Mouse (Mus musculus) liver, adult 10 weeks (tissue): ENCODE measurements around the gene Lag3. TPM values are rescaled to one million over a fixed set of nuclear protein-coding genes. Genes with fewer than 3 reads are reported as not detected.

Experiments
- polyA plus RNA-seq: library from polyadenylated mRNA; stranded (reverse); fragments of 350-450 nt; fragmentation: Illumina TruSeq; extraction: RNeasy Lipid Tissue Mini Kit (QIAGEN cat#74804); gene quantifications from one replicate; pipeline ENCODE4 v1.2.3, GENCODE M21; 2014; ENCODE audit warnings: low read depth, low replicate concordance

The Lag3 gene
- not detected for polyA plus RNA-seq

GRCm38 (mm10) chr6:124911533-124912218 is at the start of gene Lag3:
TSS of gene Lag3 (minus strand) at chr6:124911705.

GRCm38 (mm10) chr6:124930754-124931524 is 19.4 kb upstream of the Lag3 start, which contains the start of gene Mlf2:
TSS of gene Mlf2 (plus strand) at chr6:124931386.

DNA sequence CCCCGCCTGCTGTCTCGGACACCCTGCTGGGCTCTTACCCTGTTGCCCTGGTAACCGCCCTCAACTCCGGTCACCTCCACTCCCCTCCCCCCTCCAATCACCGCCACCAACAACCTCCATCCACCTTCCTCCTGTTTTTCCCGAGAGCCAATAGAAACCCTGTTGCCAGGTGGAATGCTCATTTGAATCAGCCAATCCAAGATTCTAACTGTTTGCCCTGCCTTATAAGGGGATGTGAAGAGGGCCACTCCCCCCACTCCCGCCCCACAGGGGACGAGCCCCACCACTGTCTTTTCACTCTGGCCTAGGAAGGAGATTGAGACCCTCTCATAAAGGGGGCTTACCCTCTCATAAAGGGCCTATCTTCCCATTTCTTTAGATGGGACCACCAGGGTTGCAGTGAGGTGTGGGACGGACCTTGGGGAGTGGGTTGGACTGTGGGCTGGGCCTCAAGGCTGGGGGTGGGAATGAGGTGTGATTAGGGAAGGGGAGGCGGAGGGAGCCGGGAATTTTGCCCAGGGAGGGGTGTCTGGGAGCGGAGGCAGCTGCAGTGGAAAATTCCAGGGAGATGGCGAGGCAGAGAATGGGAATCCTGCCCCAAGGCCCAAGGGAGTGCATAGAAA is 8.3 kb upstream of the Lag3 start, which contains the start of gene Ptms:
Ptms (minus strand) TSS at position 409 of the 623 bp plus-strand sequence.

GRCm38 (mm10) chr6:124887986-124888385 is 23.5 kb downstream of the Lag3 start, which contains the start of gene Cd4:
TSS of gene Cd4 (minus strand) at chr6:124888221.

DNA sequence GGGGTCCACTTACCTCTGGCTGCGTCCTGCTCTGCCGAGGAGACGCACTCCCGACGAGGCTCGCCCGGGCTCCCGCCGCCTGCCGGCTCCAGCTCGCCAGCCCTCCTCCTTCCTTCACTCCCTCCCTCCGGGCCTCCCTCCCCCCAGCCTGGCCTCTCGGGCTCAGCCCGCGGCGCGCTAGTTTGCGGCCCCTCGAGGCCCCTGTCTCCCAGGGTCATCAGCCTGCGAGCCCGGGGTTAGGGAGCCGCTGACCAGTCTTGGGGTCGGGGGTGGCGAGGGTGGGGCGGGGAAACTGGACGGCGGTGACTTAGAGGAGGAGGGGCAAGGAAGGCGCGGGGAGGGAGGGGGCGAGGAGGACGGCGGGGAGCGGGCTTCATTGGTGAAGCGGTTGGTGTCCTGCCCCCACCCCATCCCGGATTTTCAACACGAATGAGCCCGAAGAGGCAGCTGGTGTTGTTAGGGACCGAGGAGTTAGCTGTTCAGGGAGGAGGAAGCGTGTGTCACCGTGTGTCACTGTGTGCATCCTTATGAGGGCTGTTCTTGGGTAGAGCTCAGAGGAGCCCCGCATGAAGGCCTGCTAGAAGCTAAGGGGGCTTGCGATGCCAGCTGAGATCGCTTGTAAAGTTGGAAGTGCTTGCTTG is 47.7 kb downstream of the Lag3 start, which contains the start of gene Gpr162:
Gpr162 (minus strand) TSS at position 326 of the 641 bp plus-strand sequence.

GRCm38 (mm10) chr6:124856916-124857839 is 54.3 kb downstream of the Lag3 start, which contains the start of gene P3h3:
TSS of gene P3h3 (minus strand) at chr6:124857752.

Other genes starting within 250 kb of the Lag3 start
- 44.0 TPM for gene Lpcat3, start 248.7 kb downstream of the Lag3 start, polyA plus RNA-seq
- gene Emg1, start 199.5 kb downstream of the Lag3 start, polyA plus RNA-seq = 22.3 TPM
- gene Phb2, start 199.4 kb downstream of the Lag3 start, polyA plus RNA-seq = 46.9 TPM
- 3.8 TPM for gene Ptpn6, start 173.0 kb downstream of the Lag3 start, polyA plus RNA-seq
- gene Grcc10, start 170.3 kb downstream of the Lag3 start, polyA plus RNA-seq = 7.5 TPM
- not detected for gene Gm45234, start 155.7 kb downstream of the Lag3 start, polyA plus RNA-seq
- 0.56 TPM for gene Atn1, start 155.2 kb downstream of the Lag3 start, polyA plus RNA-seq
- not detected for gene Eno2, start 142.0 kb downstream of the Lag3 start, polyA plus RNA-seq
- gene Lrrc23, start 132.0 kb downstream of the Lag3 start, polyA plus RNA-seq = not detected
- gene Spsb2, start 103.0 kb downstream of the Lag3 start, polyA plus RNA-seq = not detected
- 50.1 TPM for gene Tpi1, start 97.4 kb downstream of the Lag3 start, polyA plus RNA-seq
- 12.3 TPM for gene Usp5, start 82.2 kb downstream of the Lag3 start, polyA plus RNA-seq
- 0.90 TPM for gene Cdca3, start 82.2 kb downstream of the Lag3 start, polyA plus RNA-seq
- not detected for gene Gnb3, start 71.4 kb downstream of the Lag3 start, polyA plus RNA-seq
- gene P3h3, start 54.0 kb downstream of the Lag3 start, polyA plus RNA-seq = not detected
- gene Gpr162, start 47.7 kb downstream of the Lag3 start, polyA plus RNA-seq = not detected
- gene Cd4, start 23.5 kb downstream of the Lag3 start, polyA plus RNA-seq = 0.16 TPM
- 344 TPM for gene Ptms, start 8.4 kb upstream of the Lag3 start, polyA plus RNA-seq
- gene Mlf2, start 19.7 kb upstream of the Lag3 start, polyA plus RNA-seq = 16.7 TPM
- 16.8 TPM for gene Cops7a, start 53.8 kb upstream of the Lag3 start, polyA plus RNA-seq
- not detected for gene Pianp, start 85.0 kb upstream of the Lag3 start, polyA plus RNA-seq
- gene Zfp384, start 97.4 kb upstream of the Lag3 start, polyA plus RNA-seq = 11.4 TPM
- gene Ing4, start 128.1 kb upstream of the Lag3 start, polyA plus RNA-seq = 11.2 TPM
- 0.90 TPM for gene Acrbp, start 138.0 kb upstream of the Lag3 start, polyA plus RNA-seq
- gene Lpar5, start 156.2 kb upstream of the Lag3 start, polyA plus RNA-seq = not detected
- 23.4 TPM for gene Chd4, start 184.3 kb upstream of the Lag3 start, polyA plus RNA-seq
- gene Nop2, start 220.2 kb upstream of the Lag3 start, polyA plus RNA-seq = 1.1 TPM
- 1.5 TPM for gene Iffo1, start 233.5 kb upstream of the Lag3 start, polyA plus RNA-seq